Mouse (Mus musculus) spleen, adult 2 months (tissue): ENCODE data around the gene Arid3b.

Experiments
- CTCF ChIP-seq: fragments of 200-500 bp; IDR thresholded peaks from 2 replicates; pipeline ENCODE4 v1.5.1; 2011; ENCODE audit warnings: mild to moderate bottlenecking, inconsistent platforms; ENCODE audit not compliant: insufficient read depth, insufficient read length, insufficient replicate concordance; ENCODE audit errors: extremely low read depth
- POLR2A ChIP-seq: fragments of 200-500 bp; IDR thresholded peaks from 2 replicates; pipeline ENCODE4 v1.6.1; 2011; ENCODE audit warnings: low read depth, low read length, inconsistent platforms

DNA sequence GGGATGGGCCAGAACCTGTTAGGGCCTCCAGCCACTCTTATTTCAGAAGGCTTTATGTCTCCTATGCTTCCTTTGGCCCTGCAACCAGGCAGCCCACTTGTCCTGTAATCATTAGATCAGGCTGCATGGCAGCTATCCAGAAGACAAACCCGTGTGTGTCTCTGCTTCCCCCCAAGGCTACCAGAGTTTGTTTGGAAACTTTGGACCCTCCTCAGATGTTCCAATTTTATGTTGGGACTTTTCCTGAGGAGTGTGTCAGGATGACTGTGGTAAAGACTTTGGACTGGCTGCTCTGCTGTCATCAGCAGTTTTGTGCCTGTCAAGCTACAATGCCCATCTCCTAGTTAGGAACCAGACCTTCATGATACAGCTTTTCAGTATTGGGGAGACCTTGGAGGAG, 87.8 kb downstream of the Arid3b start:
- TF ChIP-seq CTCF: no peak
- no peak for TF ChIP-seq POLR2A
